Mouse (Mus musculus) hindbrain, embryonic 13.5 days (tissue): ENCODE data around the gene Cmss1. TPM values are rescaled to one million over a fixed set of nuclear protein-coding genes. Genes with fewer than 3 reads are reported as not detected.

Experiments
- ATAC-seq: fragments of 200-750 bp; cut with Nextera tagmentation; 2 replicates; pipeline ENCODE4 v1.8.0; 2017; ENCODE audit warnings: moderate TSS enrichment; ENCODE audit not compliant: low FRiP score
- H3K27ac ChIP-seq: fragments of 300-500 bp; sonication (generic); 2 replicates; pipeline ENCODE4 v1.5.1; 2015; ENCODE audit warnings: inconsistent platforms, mild to moderate bottlenecking, moderate library complexity
- H3K27me3 ChIP-seq: fragments of 300-500 bp; sonication (generic); 2 replicates; pipeline ENCODE4 v1.6.1; 2015; ENCODE audit warnings: mild to moderate bottlenecking, inconsistent platforms
- H3K36me3 ChIP-seq: fragments of 300-500 bp; sonication (generic); 2 replicates; pipeline ENCODE4 v1.6.1; 2015; ENCODE audit warnings: mild to moderate bottlenecking, inconsistent platforms
- H3K4me1 ChIP-seq: fragments of 300-500 bp; sonication (generic); replicated peaks from 2 replicates; pipeline ENCODE4 v1.6.1; 2015; ENCODE audit warnings: inconsistent platforms
- H3K4me2 ChIP-seq: fragments of 300-500 bp; sonication (generic); 2 replicates; pipeline ENCODE4 v1.6.1; 2015; ENCODE audit warnings: inconsistent platforms, mild to moderate bottlenecking, moderate library complexity
- H3K4me3 ChIP-seq: fragments of 300-500 bp; sonication (generic); 2 replicates; pipeline ENCODE4 v1.5.1; 2015; ENCODE audit warnings: mild to moderate bottlenecking, inconsistent platforms
- H3K9ac ChIP-seq: fragments of 300-500 bp; sonication (generic); 2 replicates; pipeline ENCODE4 v1.6.1; 2015; ENCODE audit warnings: mild to moderate bottlenecking, inconsistent platforms
- H3K9me3 ChIP-seq: fragments of 300-500 bp; sonication (generic); 2 replicates; pipeline ENCODE4 v1.6.1; 2016; ENCODE audit warnings: inconsistent platforms
- WGBS: fragments of 180-500 bp; shearing (Covaris S2); methylation state at CpG from one replicate; pipeline ENCODE4 v1.1.7; 2015; 5-methylcytosine and 5-hydroxymethylcytosine counted together
- polyA plus RNA-seq: library from polyadenylated mRNA; unstranded; fragments of >200 nt; fragmentation: Nextera tagmentation; extraction: Ambion mirVana; gene quantifications from 2 replicates; pipeline ENCODE4 v1.2.1, GENCODE M21; 2015

The Cmss1 gene
- polyA plus RNA-seq, 1 experiment from 2014 or later = 37.1 TPM

GRCm38 (mm10) chr16:57454106-57454763, 152.4 kb downstream of the Cmss1 start:
- 92% methylated on average over 8 of the region's 8 CpGs for WGBS
- Histone ChIP-seq H3K4me1 (no peaks in the 10 kb centered on the region), H3K36me3 (no peaks in the 10 kb centered on the region), H3K9me3 (no peaks in the 10 kb centered on the region), H3K27ac (no peak overlapping the region), H3K9ac (no peak overlapping the region), H3K27me3 (no peaks in the 10 kb centered on the region), H3K4me3 (no peak overlapping the region), H3K4me2 (no peak overlapping the region)
- peak; percentile 61; the same call in 1 of the 2 replicates for ATAC-seq

DNA sequence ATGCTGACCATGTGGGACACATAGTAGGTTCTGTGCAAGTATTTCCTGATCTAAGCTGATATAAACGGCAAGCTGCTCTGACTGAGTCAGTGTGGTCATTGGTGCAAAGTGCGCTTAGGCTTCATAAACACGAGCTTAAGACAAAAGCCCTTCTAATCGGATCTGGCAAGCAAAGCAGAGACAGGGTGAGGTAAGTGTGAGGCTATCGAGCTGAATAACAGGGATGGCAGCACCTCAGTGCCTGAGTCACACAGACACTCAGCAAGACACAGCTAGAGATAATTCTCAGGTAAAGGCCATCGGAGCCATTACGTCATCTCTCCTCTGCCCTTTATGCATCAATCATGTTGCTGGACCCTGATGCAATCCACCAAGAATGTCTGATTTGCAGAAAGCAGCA, 153.7 kb downstream of the Cmss1 start:
- no peak for ATAC-seq
- H3K27me3 ChIP-seq = no peaks in the 10 kb centered on the region
- no peak overlapping the region for H3K27ac ChIP-seq
- no peak overlapping the region for H3K4me2 ChIP-seq
- H3K9ac ChIP-seq = no peak overlapping the region
- H3K9me3 ChIP-seq = 0 out of 2 replicates have a peak, but pooled peaks cover 5% of the 10 kb centered on the region
- H3K4me1 ChIP-seq = no peaks in the 10 kb centered on the region
- 86% methylated on average over 7 of the region's 7 CpGs for WGBS
- no peak overlapping the region for H3K4me3 ChIP-seq
- no peaks in the 10 kb centered on the region for H3K36me3 ChIP-seq

DNA sequence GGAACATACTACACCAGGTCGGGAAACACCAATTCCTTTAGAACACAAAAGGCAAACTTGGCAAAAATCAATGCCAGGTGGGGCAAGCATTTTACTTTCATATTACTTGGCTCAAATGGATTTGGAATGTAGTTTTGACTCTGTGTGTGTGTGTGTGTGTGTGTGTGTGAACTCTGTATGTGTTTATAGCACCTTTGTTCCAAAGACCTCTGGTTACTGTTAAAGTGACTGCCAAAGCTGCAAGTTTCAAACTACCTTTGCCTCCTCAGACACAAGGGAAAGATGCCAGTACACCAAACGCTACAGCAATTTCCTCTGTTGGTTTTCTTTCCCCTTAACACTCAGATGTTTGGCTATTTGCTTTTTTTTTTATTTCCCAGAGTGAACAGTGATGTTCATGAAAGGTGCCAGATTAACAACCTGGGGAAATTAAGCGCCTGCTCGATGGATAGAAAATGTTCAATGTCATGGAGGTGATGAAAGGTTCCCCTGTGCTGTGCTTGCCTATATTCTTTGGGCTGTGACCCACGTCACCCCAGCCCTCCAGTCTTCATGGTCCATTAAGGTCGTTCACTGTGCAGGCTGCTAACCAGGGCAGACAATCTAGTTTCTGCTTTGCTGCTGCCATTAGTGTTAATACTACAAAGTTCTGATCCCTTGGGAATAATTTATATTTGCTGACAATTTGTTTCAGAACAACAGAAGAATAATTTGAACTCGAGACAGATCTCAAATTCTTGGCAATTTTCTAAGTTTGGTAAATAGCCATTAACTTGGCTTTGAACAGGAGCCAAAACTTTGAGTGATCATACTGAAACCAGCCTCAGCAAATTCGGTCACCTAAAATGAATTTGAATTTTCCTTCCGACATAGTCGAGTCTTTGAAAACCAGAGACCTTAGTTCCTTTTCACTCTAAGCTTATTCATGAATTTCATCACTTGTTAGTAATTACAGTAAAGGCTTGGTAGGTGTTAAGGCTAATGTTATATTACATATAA, 161.3 kb downstream of the Cmss1 start:
- Histone ChIP-seq H3K4me3 (no peak overlapping the region), H3K4me2 (no peak overlapping the region), H3K9ac (no peak overlapping the region), H3K4me1 (no peaks in the 10 kb centered on the region), H3K9me3 (0 out of 2 replicates have a peak, but pooled peaks cover 8% of the 10 kb centered on the region), H3K36me3 (no peaks in the 10 kb centered on the region), H3K27me3 (no peaks in the 10 kb centered on the region), H3K27ac (no peak overlapping the region)
- 67% methylated on average over 10 of the region's 10 CpGs for WGBS
- ATAC-seq = no peak

- H3K4me3 ChIP-seq = no peak overlapping the region
- WGBS = 92% methylated on average over 10 of the region's 10 CpGs
- no peaks in the 10 kb centered on the region for H3K9me3 ChIP-seq
These were observed 165.8 kb downstream of the Cmss1 start for GRCm38 (mm10) chr16:57440706-57441437.

DNA sequence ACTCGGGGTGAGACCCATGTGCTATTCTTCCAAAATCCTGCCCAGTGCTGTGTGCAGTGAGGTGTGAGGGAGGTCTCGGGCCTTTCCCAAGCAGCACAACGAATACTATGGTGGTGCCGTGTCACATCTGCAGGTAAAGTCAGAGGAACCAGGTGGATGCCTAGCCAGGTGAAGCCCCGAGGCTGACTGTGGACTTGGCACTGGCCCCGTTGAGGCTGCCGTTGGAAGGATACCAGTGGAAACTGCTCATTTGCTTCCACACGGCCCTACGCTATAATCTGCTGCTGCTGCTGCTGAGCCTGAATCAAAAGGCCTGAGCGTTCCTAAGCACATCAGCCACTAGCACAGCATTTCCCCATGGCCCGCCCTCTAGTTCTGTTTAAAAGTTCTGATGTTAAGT, 167.5 kb downstream of the Cmss1 start:
- 93% methylated on average over 11 of the region's 11 CpGs for WGBS

More at GRCm38 (mm10) chr16:57440706-57441437, 165.8 kb downstream of the Cmss1 start:
- Histone ChIP-seq H3K27ac (no peak overlapping the region), H3K4me2 (no peak overlapping the region), H3K36me3 (no peaks in the 10 kb centered on the region), H3K4me1 (peaks cover 15% of the 10 kb centered on the region), H3K9ac (no peak overlapping the region), H3K27me3 (no peaks in the 10 kb centered on the region)
- ATAC-seq = no peak

GRCm38 (mm10) chr16:57438288-57438685, 168.4 kb downstream of the Cmss1 start:
- Histone ChIP-seq H3K27me3 (no peaks in the 10 kb centered on the region), H3K9ac (no peak overlapping the region; the same call in 1 of the 2 replicates), H3K4me2 (no peak overlapping the region), H3K4me3 (no peak overlapping the region), H3K9me3 (no peaks in the 10 kb centered on the region), H3K27ac (0 out of 2 replicates have a peak overlapping the region, but pooled peaks have one; percentile 30), H3K4me1 (peaks cover 15% of the 10 kb centered on the region), H3K36me3 (no peaks in the 10 kb centered on the region)
- no peak for ATAC-seq
- WGBS = 76% methylated on average over 5 of the region's 5 CpGs

More for the DNA sequence above, 167.5 kb downstream of the Cmss1 start:
- Histone ChIP-seq H3K27ac (no peak overlapping the region), H3K27me3 (no peaks in the 10 kb centered on the region), H3K4me2 (no peak overlapping the region), H3K9ac (no peak overlapping the region), H3K4me3 (no peak overlapping the region), H3K9me3 (no peaks in the 10 kb centered on the region), H3K4me1 (peaks cover 15% of the 10 kb centered on the region), H3K36me3 (no peaks in the 10 kb centered on the region)
- no peak for ATAC-seq

DNA sequence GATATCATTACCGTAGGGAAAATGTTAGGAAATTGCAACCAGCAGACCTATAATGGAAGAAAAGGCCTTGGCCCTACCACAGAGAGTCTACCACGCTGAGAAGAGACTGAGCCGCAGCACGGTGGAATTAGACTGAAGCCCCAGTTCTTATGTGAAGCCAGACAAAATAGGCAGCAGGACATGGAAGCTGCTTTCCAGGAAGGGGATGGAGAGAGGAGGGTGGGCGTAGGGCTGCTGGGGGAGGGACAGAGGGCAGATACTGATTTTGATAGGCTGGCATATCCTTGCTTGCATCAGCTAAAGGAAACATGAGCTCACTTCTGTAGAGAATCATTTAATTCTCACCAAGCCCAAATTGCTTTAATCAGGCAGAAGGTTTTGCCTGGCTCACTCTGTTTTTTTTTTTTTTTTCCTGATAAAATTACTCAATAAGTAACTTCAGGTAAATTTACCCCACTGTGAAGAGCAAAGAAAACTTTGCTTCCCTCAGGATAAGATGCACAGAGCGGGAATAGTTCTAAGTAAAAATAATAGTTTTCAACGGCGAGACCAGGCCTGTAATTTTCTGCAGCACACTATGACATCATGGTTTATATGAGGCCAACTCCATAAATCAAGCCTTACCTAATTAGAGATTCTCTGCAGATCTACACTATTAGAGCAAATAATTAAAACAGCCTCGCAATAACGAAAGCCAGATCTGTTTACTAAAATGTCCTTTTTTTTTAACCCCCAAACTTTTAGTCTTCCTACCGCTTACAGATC, 169.0 kb downstream of the Cmss1 start:
- WGBS = 76% methylated on average over 11 of the region's 11 CpGs
- no peak overlapping the region for H3K4me2 ChIP-seq
- 0 out of 2 replicates have a peak, but pooled peaks have one; percentile 23 for ATAC-seq
- no peak overlapping the region for H3K9ac ChIP-seq
- no peaks in the 10 kb centered on the region for H3K27me3 ChIP-seq
- no peaks in the 10 kb centered on the region for H3K9me3 ChIP-seq
- H3K27ac ChIP-seq = no peak overlapping the region
- H3K4me1 ChIP-seq = peaks cover 15% of the 10 kb centered on the region
- no peak overlapping the region for H3K4me3 ChIP-seq
- H3K36me3 ChIP-seq = no peaks in the 10 kb centered on the region

- peaks cover 14% of the 10 kb centered on the region for H3K4me1 ChIP-seq
- no peak overlapping the region for H3K27ac ChIP-seq
- 86% methylated on average over 3 of the region's 3 CpGs for WGBS
- no peaks in the 10 kb centered on the region for H3K27me3 ChIP-seq
- H3K4me2 ChIP-seq = no peak overlapping the region
- H3K9ac ChIP-seq = no peak overlapping the region
- H3K36me3 ChIP-seq = no peaks in the 10 kb centered on the region
- H3K4me3 ChIP-seq = no peak overlapping the region
- H3K9me3 ChIP-seq = no peaks in the 10 kb centered on the region
- ATAC-seq = no peak
These were observed 172.0 kb downstream of the Cmss1 start for GRCm38 (mm10) chr16:57434640-57435039.

- Histone ChIP-seq H3K27me3 (no peaks in the 10 kb centered on the region), H3K4me3 (no peak overlapping the region), H3K9me3 (no peaks in the 10 kb centered on the region), H3K27ac (no peak overlapping the region), H3K36me3 (no peaks in the 10 kb centered on the region), H3K4me1 (peaks cover 10% of the 10 kb centered on the region), H3K9ac (no peak overlapping the region), H3K4me2 (no peak overlapping the region)
- WGBS = 88% methylated on average over 6 of the region's 6 CpGs
- ATAC-seq = no peak
These were observed 173.0 kb downstream of the Cmss1 start for GRCm38 (mm10) chr16:57433671-57434070.

DNA sequence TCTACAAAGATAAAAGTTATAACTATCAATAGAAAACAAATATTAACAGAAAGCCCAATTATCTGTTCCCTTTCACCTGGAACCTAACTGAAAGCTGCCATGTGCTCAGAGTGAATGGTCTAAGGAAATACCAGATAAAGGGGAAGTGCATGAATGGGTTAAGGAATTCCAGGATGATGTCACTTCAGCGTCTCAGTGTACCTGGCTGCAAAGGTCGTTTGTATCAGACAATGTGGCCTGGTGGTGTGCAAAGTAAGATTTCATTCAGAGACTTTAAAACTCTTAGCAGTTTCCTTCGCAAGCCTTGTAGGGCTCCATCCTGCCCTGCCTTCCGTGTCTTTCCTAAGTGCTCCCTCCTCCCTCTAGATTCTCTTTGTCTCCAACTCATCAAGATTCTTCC, 173.5 kb downstream of the Cmss1 start:
- Histone ChIP-seq H3K36me3 (no peaks in the 10 kb centered on the region), H3K4me2 (no peak overlapping the region), H3K4me1 (peaks cover 5% of the 10 kb centered on the region), H3K9ac (no peak overlapping the region), H3K4me3 (no peak overlapping the region), H3K27me3 (no peaks in the 10 kb centered on the region), H3K27ac (no peak overlapping the region), H3K9me3 (no peaks in the 10 kb centered on the region)
- ATAC-seq = no peak
- WGBS = 88% methylated on average over 4 of the region's 4 CpGs

- Histone ChIP-seq H3K4me2 (no peak overlapping the region), H3K27ac (no peak overlapping the region), H3K9me3 (no peaks in the 10 kb centered on the region), H3K27me3 (no peaks in the 10 kb centered on the region), H3K9ac (no peak overlapping the region), H3K36me3 (no peaks in the 10 kb centered on the region), H3K4me3 (no peak overlapping the region), H3K4me1 (no peaks in the 10 kb centered on the region)
- no peak for ATAC-seq
- 94% methylated on average over 3 of the region's 3 CpGs for WGBS
These were observed 175.4 kb downstream of the Cmss1 start for GRCm38 (mm10) chr16:57431294-57431693.
